Mouse (Mus musculus) neural tube, postnatal 0 days (tissue): ENCODE results near the gene Trim67. TPM values are rescaled to one million over a fixed set of nuclear protein-coding genes. Genes with fewer than 3 reads are reported as not detected.

Experiments
- polyA plus RNA-seq: library from polyadenylated mRNA; unstranded; fragments of >200 nt; fragmentation: Nextera tagmentation; extraction: Ambion mirVana; gene quantifications from 2 replicates; pipeline ENCODE4 v1.2.1, GENCODE M21; 2015

Trim67 gene
- 22.3 and 26.6 TPM in 2 replicates for polyA plus RNA-seq

GRCm38 (mm10) chr8:124792708-124793107 lies at the start of gene Trim67:
Gene Trim67, plus strand, starts transcription at chr8:124793092.

GRCm38 (mm10) chr8:124751709-124752173 lies 41.2 kb upstream of the Trim67 start, which contains the start of gene Fam89a:
Gene Fam89a, minus strand, starts transcription at chr8:124751832.

GRCm38 (mm10) chr8:124862321-124863162 lies 69.7 kb downstream of the Trim67 start, which contains the start of the genes Gnpat and 2810004N23Rik:
Gene Gnpat, plus strand, starts transcription at chr8:124863033.
Gene 2810004N23Rik, minus strand, starts transcription at chr8:124863120.

Other genes starting within 250 kb of the Trim67 start
- gene Agt, start 223.4 kb upstream of the Trim67 start, polyA plus RNA-seq = 96.9 and 135 TPM in 2 replicates
- gene Capn9, start 217.0 kb upstream of the Trim67 start, polyA plus RNA-seq = 0.31 and 0.32 TPM in 2 replicates
- 21.4 and 23.3 TPM in 2 replicates for gene 2310022B05Rik, start 129.7 kb upstream of the Trim67 start, polyA plus RNA-seq
- gene Ttc13, start 71.1 kb upstream of the Trim67 start, polyA plus RNA-seq = 51.6 and 53.4 TPM in 2 replicates
- 31.1 and 33.1 TPM in 2 replicates for gene Arv1, start 71.0 kb upstream of the Trim67 start, polyA plus RNA-seq
- 1.1 and 2.5 TPM in 2 replicates for gene Fam89a, start 41.3 kb upstream of the Trim67 start, polyA plus RNA-seq
- 50.7 and 59.1 TPM in 2 replicates for gene Gnpat, start 69.9 kb downstream of the Trim67 start, polyA plus RNA-seq
- gene 2810004N23Rik, start 70.0 kb downstream of the Trim67 start, polyA plus RNA-seq = 15.2 and 17.1 TPM in 2 replicates
- gene Exoc8, start 104.6 kb downstream of the Trim67 start, polyA plus RNA-seq = 10.5 and 10.9 TPM in 2 replicates
- 4.9 and 5.3 TPM in 2 replicates for gene Sprtn, start 104.8 kb downstream of the Trim67 start, polyA plus RNA-seq
- 16.3 and 16.6 TPM in 2 replicates for gene Egln1, start 156.2 kb downstream of the Trim67 start, polyA plus RNA-seq
- gene Tsnax, start 219.9 kb downstream of the Trim67 start, polyA plus RNA-seq = 156 and 165 TPM in 2 replicates